Mouse (Mus musculus): Measurements from ENCODE around the gene Pgd. TPM values are rescaled to one million over a fixed set of nuclear protein-coding genes. Genes with fewer than 3 reads are reported as not detected.

Pgd gene
- polyA plus RNA-seq, 1 experiment from 2014 or later: 113 TPM

DNA sequence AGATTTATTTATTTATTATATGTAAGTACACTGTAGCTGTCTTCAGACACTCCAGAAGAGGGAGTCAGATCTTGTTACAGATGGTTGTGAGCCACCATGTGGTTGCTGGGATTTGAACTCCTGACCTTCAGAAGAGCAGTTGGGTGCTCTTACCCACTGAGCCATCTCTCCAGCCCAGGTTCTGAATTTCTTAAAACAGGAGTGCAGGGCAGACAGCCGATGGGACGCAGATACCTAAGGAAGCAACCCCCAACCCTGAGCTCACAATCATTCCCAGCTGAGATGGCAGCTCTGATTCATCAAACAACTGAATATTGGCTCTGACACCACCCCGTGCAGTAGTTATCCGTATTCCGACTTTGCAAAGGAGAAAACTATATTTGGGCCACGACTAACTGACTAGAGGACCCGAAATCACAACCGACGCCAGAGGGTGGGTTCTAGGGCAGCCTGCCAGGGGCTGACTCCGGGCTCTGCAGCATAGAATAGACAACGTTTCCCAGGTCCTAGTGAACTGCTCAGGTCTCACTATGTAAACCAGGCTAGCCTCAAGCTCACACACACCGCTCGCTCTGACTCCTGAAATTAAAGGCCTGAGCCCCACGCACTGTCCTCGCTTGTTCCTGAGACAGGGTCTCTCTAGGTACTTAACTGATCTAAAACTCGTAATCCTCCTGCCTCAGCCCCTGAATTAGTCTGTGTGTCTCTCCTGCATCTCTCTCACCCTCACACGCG is 30.3 kb downstream of the Pgd start:
- Histone ChIP-seq H3K27ac (ENCODE audit: low read depth, low read length) (no peak overlapping the region), H3K36me3 (ENCODE audit: control insufficient read depth, insufficient read depth) (no peaks in the 10 kb centered on the region), H3K27me3 (replicated peaks; ENCODE audit: control insufficient read depth, insufficient read depth, low read length) (no peaks in the 10 kb centered on the region), H3K4me3 (ENCODE audit: low read depth, low read length) (peak overlapping the region; percentile 47), H3K9me3 (ENCODE audit: control insufficient read depth) (no peaks in the 10 kb centered on the region), H3K9ac (ENCODE audit: low read depth, low read length) (peak overlapping the region; percentile 49; the same call in 1 of the 2 replicates), H3K4me2 (replicated peaks; ENCODE audit: low read depth) (peak overlapping the region; percentile 73), H3K4me1 (replicated peaks; ENCODE audit: control insufficient read depth, insufficient read depth, low read length) (no peaks in the 10 kb centered on the region)
- TF ChIP-seq CTCF (IDR thresholded peaks at IDR 0.05; ENCODE audit: low read depth): no peak
- no peak for ATAC-seq
- WGBS: 61% methylated on average over 18 of the region's 18 CpGs

DNA sequence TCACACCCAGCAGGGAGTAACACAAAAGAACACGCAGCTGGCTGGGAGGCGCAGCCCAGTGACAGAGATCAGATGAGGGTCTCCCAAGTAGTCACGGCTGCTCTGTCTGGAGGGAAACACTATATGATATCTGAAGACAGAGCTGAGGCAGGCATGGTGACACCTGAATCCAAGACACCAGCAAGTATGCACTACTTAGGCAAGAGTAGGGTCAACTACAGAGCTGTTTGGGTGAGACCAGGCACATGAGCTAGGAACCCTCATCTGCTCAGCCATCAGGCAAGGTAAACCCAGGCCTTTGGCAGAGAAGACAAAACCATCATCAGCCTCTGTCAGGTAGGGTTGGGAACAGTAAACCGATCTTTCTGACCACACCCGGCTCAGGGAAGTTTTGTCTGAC is 33.2 kb downstream of the Pgd start:
- H3K36me3 ChIP-seq (ENCODE audit: control insufficient read depth, insufficient read depth): no peaks in the 10 kb centered on the region
- H3K27me3 ChIP-seq (replicated peaks; ENCODE audit: control insufficient read depth, insufficient read depth, low read length): no peaks in the 10 kb centered on the region
- H3K27ac ChIP-seq (ENCODE audit: low read depth, low read length): no peak overlapping the region
- H3K9me3 ChIP-seq (ENCODE audit: control insufficient read depth): no peaks in the 10 kb centered on the region
- H3K4me2 ChIP-seq (replicated peaks; ENCODE audit: low read depth): no peak overlapping the region
- H3K4me1 ChIP-seq (replicated peaks; ENCODE audit: control insufficient read depth, insufficient read depth, low read length): no peaks in the 10 kb centered on the region
- ATAC-seq: no peak
- H3K4me3 ChIP-seq (ENCODE audit: low read depth, low read length): no peak overlapping the region
- H3K9ac ChIP-seq (ENCODE audit: low read depth, low read length): no peak overlapping the region
- 73% methylated on average over 5 of the region's 5 CpGs for WGBS
- no peak for TF ChIP-seq CTCF (IDR thresholded peaks at IDR 0.05; ENCODE audit: low read depth)

DNA sequence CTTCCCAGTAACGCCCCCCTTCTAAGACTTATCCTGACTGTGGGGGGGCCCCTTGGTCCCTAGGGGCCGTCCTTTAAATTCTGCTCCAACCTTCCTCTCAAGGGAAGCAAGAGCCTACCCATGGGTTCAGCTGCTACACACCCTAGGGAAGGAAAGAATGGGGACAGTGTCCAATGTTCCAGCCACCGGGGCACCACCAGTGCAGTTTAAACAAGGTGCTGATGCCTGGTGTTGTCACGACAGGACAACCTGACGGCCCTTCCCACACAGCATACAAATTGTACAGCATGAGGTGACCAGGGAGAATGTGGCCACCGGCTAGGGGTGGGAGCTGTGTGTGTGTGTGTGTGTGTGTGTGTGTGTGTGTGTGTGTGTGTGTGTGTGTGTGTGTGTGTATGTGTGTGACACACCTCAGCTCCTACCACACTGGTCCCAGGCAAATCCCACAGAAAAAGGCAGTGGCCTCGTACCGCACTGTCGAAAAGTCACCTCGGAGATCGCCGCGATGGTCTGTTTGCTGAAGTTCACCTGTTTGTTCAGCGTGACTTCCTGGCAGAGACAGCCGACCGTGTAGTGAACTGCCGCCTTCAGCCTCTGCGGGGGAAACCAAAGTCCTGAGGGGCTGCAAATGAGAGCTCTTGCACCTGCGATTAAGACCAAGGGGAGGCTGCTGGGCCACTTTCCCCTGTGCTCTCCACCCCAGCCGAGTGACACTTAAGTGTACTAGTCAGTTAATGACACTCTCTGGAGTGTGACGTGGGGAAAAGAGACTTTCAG is 34.6 kb downstream of the Pgd start:
- Histone ChIP-seq H3K9ac (ENCODE audit: low read depth, low read length) (no peak overlapping the region), H3K27ac (ENCODE audit: low read depth, low read length) (no peak overlapping the region), H3K9me3 (ENCODE audit: control insufficient read depth) (no peaks in the 10 kb centered on the region), H3K27me3 (replicated peaks; ENCODE audit: control insufficient read depth, insufficient read depth, low read length) (no peaks in the 10 kb centered on the region), H3K4me1 (replicated peaks; ENCODE audit: control insufficient read depth, insufficient read depth, low read length) (no peaks in the 10 kb centered on the region), H3K36me3 (ENCODE audit: control insufficient read depth, insufficient read depth) (no peaks in the 10 kb centered on the region; the same call in 1 of the 2 replicates), H3K4me3 (ENCODE audit: low read depth, low read length) (no peak overlapping the region), H3K4me2 (replicated peaks; ENCODE audit: low read depth) (no peak overlapping the region)
- 54% methylated on average over 21 of the region's 21 CpGs for WGBS
- no peak for TF ChIP-seq CTCF (IDR thresholded peaks at IDR 0.05; ENCODE audit: low read depth)
- no peak for ATAC-seq

DNA sequence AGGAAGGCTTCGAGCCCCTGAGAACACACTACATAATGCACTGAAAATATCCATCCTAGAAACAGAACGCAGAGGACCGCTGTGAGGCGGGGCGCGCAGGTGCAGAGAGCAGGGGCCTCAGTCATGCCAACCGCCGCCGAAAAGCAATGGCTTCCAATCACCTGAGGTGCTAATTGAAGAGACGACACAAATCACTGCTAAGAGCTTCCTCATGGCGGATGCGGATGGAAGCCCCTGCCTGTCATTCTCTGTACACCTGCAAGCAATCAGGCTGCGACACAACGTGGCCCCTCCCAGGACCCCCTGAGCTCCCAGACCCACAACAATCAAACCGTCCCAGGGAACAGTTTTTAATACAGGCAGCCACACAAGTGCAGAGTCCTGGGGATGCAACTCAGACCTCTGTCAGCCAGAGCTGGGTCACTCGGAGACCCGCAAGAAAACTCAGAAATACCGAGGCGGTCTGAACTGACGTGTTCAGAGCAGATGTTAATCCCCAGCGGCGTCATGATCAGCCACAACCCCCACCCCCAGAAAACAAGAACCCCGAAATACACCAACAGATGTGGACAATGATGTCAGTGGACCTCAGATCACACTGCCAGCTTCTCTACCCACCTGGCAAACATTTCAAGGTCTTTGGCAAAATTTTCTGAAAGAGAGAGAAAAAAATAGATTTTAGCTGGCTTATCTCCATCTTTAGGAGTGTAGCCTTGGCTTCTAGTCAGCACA is 35.4 kb downstream of the Pgd start:
- no peak overlapping the region for H3K4me3 ChIP-seq (ENCODE audit: low read depth, low read length)
- ATAC-seq: no peak
- WGBS: 93% methylated on average over 23 of the region's 23 CpGs
- no peak overlapping the region for H3K4me2 ChIP-seq (replicated peaks; ENCODE audit: low read depth)
- H3K4me1 ChIP-seq (replicated peaks; ENCODE audit: control insufficient read depth, insufficient read depth, low read length): no peaks in the 10 kb centered on the region
- H3K9me3 ChIP-seq (ENCODE audit: control insufficient read depth): no peaks in the 10 kb centered on the region
- no peak overlapping the region for H3K27ac ChIP-seq (ENCODE audit: low read depth, low read length)
- no peaks in the 10 kb centered on the region for H3K27me3 ChIP-seq (replicated peaks; ENCODE audit: control insufficient read depth, insufficient read depth, low read length)
- no peaks in the 10 kb centered on the region; the same call in 1 of the 2 replicates for H3K36me3 ChIP-seq (ENCODE audit: control insufficient read depth, insufficient read depth)
- no peak for TF ChIP-seq CTCF (IDR thresholded peaks at IDR 0.05; ENCODE audit: low read depth)
- H3K9ac ChIP-seq (ENCODE audit: low read depth, low read length): no peak overlapping the region

DNA sequence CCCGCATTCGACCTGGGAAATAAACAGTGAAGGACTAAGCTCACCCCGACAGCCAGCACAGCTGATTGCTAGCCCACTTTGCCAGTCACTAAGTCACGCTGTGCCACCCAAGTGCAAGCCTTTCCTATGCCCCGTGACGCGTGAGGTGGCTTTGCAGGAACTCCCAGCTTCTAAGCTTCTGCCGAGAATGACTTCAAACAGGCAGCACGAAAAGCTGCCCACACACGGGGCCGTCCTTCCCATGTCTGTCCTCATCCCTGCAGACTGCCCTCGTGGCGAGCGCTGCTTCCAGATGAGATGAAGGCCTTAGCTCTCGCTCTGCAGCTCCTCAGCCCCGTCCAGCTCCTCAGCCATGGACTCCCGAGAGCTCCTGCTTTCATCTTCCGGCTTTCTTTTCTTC is 38.1 kb downstream of the Pgd start:
- Histone ChIP-seq H3K4me3 (ENCODE audit: low read depth, low read length) (no peak overlapping the region), H3K9me3 (ENCODE audit: control insufficient read depth) (no peaks in the 10 kb centered on the region), H3K27ac (ENCODE audit: low read depth, low read length) (no peak overlapping the region), H3K27me3 (replicated peaks; ENCODE audit: control insufficient read depth, insufficient read depth, low read length) (no peaks in the 10 kb centered on the region), H3K9ac (ENCODE audit: low read depth, low read length) (no peak overlapping the region), H3K36me3 (ENCODE audit: control insufficient read depth, insufficient read depth) (no peaks in the 10 kb centered on the region; the same call in 1 of the 2 replicates), H3K4me2 (replicated peaks; ENCODE audit: low read depth) (no peak overlapping the region), H3K4me1 (replicated peaks; ENCODE audit: control insufficient read depth, insufficient read depth, low read length) (no peaks in the 10 kb centered on the region)
- no peak for TF ChIP-seq CTCF (IDR thresholded peaks at IDR 0.05; ENCODE audit: low read depth)
- no peak for ATAC-seq
- 70% methylated on average over 18 of the region's 18 CpGs for WGBS

DNA sequence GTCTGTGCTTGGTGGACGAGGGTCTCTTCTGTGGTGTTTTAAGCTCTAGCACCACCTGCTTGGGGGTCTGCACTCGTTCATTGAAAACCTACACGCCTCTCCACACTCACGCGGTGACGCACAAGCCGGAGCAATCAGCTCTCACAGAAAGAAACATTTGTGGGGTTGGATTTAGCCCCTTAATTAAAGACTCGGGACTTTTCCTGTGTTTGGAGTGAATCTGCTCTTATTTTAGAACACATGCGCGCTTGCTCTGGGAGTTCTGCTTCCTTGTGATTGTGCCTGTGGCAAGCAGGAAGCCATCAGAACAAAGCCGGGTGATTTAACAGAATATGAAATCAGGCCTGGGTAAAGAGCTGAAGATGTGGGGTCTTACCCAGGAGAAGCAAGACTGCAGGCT is 39.9 kb downstream of the Pgd start, which contains the start of gene Cort:
Cort (minus strand) TSS at position 101 of the 400 bp plus-strand sequence.
- Histone ChIP-seq H3K4me1 (replicated peaks; ENCODE audit: control insufficient read depth, insufficient read depth, low read length) (no peaks in the 10 kb centered on the region), H3K36me3 (ENCODE audit: control insufficient read depth, insufficient read depth) (peaks cover 4% of the 10 kb centered on the region; the same call in 1 of the 2 replicates), H3K27me3 (replicated peaks; ENCODE audit: control insufficient read depth, insufficient read depth, low read length) (no peaks in the 10 kb centered on the region), H3K9me3 (ENCODE audit: control insufficient read depth) (no peaks in the 10 kb centered on the region), H3K4me2 (replicated peaks; ENCODE audit: low read depth) (no peak within 1 kb of the TSS), H3K27ac (ENCODE audit: low read depth, low read length) (no peak within 1 kb of the TSS), H3K9ac (ENCODE audit: low read depth, low read length) (0 out of 2 replicates have a peak within 1 kb of the TSS, but pooled peaks have one; percentile 3), H3K4me3 (ENCODE audit: low read depth, low read length) (no peak within 1 kb of the TSS)
- TF ChIP-seq CTCF (IDR thresholded peaks at IDR 0.05; ENCODE audit: low read depth): no peak
- WGBS: 81% methylated on average over 11 of the region's 11 CpGs
- ATAC-seq: no peak
